Mouse (Mus musculus) brain, embryonic 14.5 days (tissue): Measurements from ENCODE around the gene Vps8.

Source experiments
- CTCF ChIP-seq: fragments of 200-500 bp; IDR thresholded peaks from 2 replicates; pipeline ENCODE4 v1.5.1; 2012; ENCODE audit warnings: inconsistent platforms, mild to moderate bottlenecking, moderate library complexity, borderline replicate concordance; ENCODE audit not compliant: insufficient read depth, insufficient read length; ENCODE audit errors: extremely low read depth
- POLR2A ChIP-seq: fragments of 200-500 bp; IDR thresholded peaks from 2 replicates; pipeline ENCODE4 v1.6.1; 2012; ENCODE audit warnings: mild to moderate bottlenecking, inconsistent platforms, borderline replicate concordance; ENCODE audit not compliant: poor library complexity, insufficient read depth, insufficient read length, severe bottlenecking; ENCODE audit errors: extremely low read depth

DNA sequence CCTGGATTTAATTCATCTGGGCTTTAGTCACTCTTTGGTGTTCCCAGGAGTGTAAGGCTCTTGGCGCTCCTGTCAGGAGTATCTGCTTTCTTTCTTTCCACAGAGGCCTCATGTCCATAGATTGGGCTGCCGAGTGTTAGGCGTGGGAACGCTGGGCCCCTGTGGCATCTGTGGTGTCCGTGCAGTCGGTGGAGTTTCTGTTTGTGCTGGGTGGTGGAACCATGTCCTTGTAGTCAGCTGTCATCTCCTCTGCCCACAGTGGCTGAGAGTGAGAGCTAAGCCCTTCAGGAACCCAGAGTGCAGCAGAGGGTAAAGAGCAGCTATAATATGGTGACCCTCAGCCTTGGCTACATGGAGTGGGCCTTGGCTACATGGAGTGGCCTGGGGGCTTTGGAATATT, 140.4 kb downstream of the Vps8 start:
- no peak for TF ChIP-seq POLR2A
- TF ChIP-seq CTCF = no peak
